Mouse (Mus musculus): Measurements from ENCODE around the gene Tmc5. TPM values are rescaled to one million over a fixed set of nuclear protein-coding genes. Genes with fewer than 3 reads are reported as not detected.

Gene Tmc5
- polyA plus RNA-seq, 1 experiment from 2014 or later = 0.08 TPM

DNA sequence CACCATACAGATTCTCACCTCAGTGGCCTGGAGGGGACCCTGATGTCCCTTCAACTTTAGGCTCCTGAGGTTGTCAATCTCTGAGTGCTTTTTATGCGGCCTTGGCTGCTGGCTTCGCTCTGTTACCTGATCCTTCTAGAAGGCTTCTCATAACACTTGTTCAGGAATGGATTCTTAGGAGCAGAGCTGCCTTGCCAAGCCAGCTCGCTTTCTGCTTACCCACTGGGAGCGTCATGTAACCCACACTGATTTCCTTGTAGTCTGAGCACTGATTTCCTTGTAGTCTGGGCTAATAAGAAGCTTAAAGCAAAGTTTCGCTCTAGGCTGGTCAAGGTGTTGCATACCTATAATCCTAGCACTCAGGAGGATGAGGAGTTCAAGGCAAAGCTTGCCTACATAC lies 21.0 kb downstream of the Tmc5 start:
- ATAC-seq (ENCODE audit: low FRiP score) = no peak
- Histone ChIP-seq H3K4me3 (ENCODE audit: low read depth, low read length) (no peak overlapping the region), H3K36me3 (ENCODE audit: control insufficient read depth, insufficient read depth, low read length) (no peaks in the 10 kb centered on the region), H3K27me3 (ENCODE audit: control insufficient read depth, insufficient read depth, low read length) (no peaks in the 10 kb centered on the region), H3K9me3 (ENCODE audit: control insufficient read depth, low read length) (no peaks in the 10 kb centered on the region), H3K4me2 (replicated peaks; ENCODE audit: low read depth, low read length) (no peak overlapping the region), H3K27ac (ENCODE audit: low read depth, low read length) (no peak overlapping the region), H3K9ac (ENCODE audit: low read depth, low read length) (no peak overlapping the region), H3K4me1 (replicated peaks; ENCODE audit: control insufficient read depth, insufficient read depth, low read length) (no peaks in the 10 kb centered on the region)
- WGBS = 77% methylated on average over 5 of the region's 5 CpGs
- no peak for DNase-seq (ENCODE audit: low spot score)

DNA sequence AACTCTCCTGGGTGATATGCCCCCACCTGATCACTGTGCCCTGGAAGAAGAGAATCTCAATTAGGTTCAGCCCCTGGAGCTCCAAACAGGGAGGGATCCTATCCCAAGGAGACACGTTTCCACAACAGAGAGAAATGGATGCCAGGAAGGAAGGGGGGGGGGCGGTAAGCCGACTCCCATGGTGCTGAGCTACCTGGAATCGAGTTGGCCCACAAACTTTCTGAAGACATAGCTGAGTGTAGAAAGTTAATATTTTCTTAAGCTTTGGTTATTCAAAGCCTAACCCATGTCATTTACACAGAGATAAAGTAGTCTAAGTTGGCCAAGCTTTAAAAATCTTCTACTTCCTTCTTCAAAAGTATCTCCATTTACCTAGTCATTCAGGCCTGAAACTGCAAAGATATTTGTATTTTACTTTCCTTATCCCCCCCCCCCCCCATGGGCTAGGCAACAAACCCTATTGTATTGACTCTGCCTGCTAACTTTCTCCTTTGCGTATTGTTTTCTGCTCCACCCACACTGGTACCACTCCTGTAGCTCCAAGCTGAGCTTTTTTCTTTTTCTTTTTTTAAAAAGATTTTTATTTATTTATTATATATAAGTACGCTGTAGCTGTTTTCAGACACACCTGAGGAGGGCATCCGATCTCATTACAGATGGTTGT lies 23.3 kb downstream of the Tmc5 start:
- no peak overlapping the region for H3K27ac ChIP-seq (ENCODE audit: low read depth, low read length)
- no peaks in the 10 kb centered on the region for H3K4me1 ChIP-seq (replicated peaks; ENCODE audit: control insufficient read depth, insufficient read depth, low read length)
- H3K4me3 ChIP-seq (ENCODE audit: low read depth, low read length) = no peak overlapping the region
- no peak for DNase-seq (ENCODE audit: low spot score)
- no peaks in the 10 kb centered on the region for H3K9me3 ChIP-seq (ENCODE audit: control insufficient read depth, low read length)
- 91% methylated on average over 7 of the region's 7 CpGs for WGBS
- H3K36me3 ChIP-seq (ENCODE audit: control insufficient read depth, insufficient read depth, low read length) = no peaks in the 10 kb centered on the region
- no peak overlapping the region for H3K9ac ChIP-seq (ENCODE audit: low read depth, low read length)
- ATAC-seq (ENCODE audit: low FRiP score) = no peak
- H3K27me3 ChIP-seq (ENCODE audit: control insufficient read depth, insufficient read depth, low read length) = no peaks in the 10 kb centered on the region
- no peak overlapping the region for H3K4me2 ChIP-seq (replicated peaks; ENCODE audit: low read depth, low read length)

GRCm38 (mm10) chr7:118621094-118621493 lies 24.0 kb downstream of the Tmc5 start:
- DNase-seq (ENCODE audit: low spot score) (no peak), ATAC-seq (ENCODE audit: low FRiP score) (no peak)
- H3K9ac ChIP-seq (ENCODE audit: low read depth, low read length) = no peak overlapping the region
- 78% methylated on average over 6 of the region's 6 CpGs for WGBS
- H3K4me2 ChIP-seq (replicated peaks; ENCODE audit: low read depth, low read length) = no peak overlapping the region
- H3K4me1 ChIP-seq (replicated peaks; ENCODE audit: control insufficient read depth, insufficient read depth, low read length) = no peaks in the 10 kb centered on the region
- no peaks in the 10 kb centered on the region for H3K27me3 ChIP-seq (ENCODE audit: control insufficient read depth, insufficient read depth, low read length)
- H3K4me3 ChIP-seq (ENCODE audit: low read depth, low read length) = no peak overlapping the region
- H3K9me3 ChIP-seq (ENCODE audit: control insufficient read depth, low read length) = no peaks in the 10 kb centered on the region
- H3K36me3 ChIP-seq (ENCODE audit: control insufficient read depth, insufficient read depth, low read length) = no peaks in the 10 kb centered on the region
- no peak overlapping the region for H3K27ac ChIP-seq (ENCODE audit: low read depth, low read length)

DNA sequence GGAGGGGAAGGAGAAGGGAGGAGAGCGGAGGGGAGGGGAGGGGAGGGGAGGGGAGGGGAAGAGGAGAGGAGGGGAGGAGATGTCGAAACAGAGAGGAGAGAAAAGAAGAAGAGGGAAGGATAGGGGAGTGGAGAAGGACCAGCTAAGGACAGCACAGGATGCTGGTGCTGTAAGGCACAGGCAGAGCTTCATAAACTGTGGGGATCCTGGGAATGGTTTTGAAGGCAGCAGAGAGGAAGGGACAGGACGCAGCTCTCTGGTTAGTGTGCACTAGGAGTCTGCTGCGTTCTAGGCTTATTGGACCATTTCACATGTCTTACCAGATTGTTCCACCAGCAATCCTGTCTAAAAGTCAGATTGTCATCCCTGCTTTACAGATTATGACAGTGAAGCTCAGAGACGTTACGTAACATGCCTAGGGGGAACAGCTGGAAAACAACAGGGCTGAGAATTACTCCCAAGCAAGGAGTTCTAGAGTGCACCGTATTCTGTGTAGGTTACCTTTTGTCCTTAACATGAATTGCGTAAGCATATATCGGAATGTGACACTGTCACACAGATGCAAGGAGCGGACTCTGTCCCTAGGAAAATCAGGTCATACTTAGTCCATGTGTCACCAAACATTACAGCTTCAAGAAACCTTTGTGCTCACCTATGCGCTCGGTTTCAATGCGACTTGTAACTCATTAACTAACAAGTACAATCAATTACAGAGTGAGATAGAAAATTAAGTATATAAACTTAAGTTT lies 30.6 kb downstream of the Tmc5 start:
- Histone ChIP-seq H3K9me3 (ENCODE audit: control insufficient read depth, low read length) (no peaks in the 10 kb centered on the region), H3K4me3 (ENCODE audit: low read depth, low read length) (no peak overlapping the region), H3K27ac (ENCODE audit: low read depth, low read length) (no peak overlapping the region), H3K9ac (ENCODE audit: low read depth, low read length) (no peak overlapping the region), H3K4me1 (replicated peaks; ENCODE audit: control insufficient read depth, insufficient read depth, low read length) (no peaks in the 10 kb centered on the region), H3K36me3 (ENCODE audit: control insufficient read depth, insufficient read depth, low read length) (no peaks in the 10 kb centered on the region), H3K4me2 (replicated peaks; ENCODE audit: low read depth, low read length) (no peak overlapping the region), H3K27me3 (ENCODE audit: control insufficient read depth, insufficient read depth, low read length) (no peaks in the 10 kb centered on the region)
- ATAC-seq (ENCODE audit: low FRiP score) (no peak), DNase-seq (ENCODE audit: low spot score) (no peak)
- WGBS = 79% methylated on average over 13 of the region's 13 CpGs

GRCm38 (mm10) chr7:118633094-118633493 lies 36.0 kb downstream of the Tmc5 start:
- DNase-seq (ENCODE audit: low spot score) (no peak), ATAC-seq (ENCODE audit: low FRiP score) (no peak)
- Histone ChIP-seq H3K4me1 (replicated peaks; ENCODE audit: control insufficient read depth, insufficient read depth, low read length) (no peaks in the 10 kb centered on the region), H3K27ac (ENCODE audit: low read depth, low read length) (no peak overlapping the region), H3K27me3 (ENCODE audit: control insufficient read depth, insufficient read depth, low read length) (no peaks in the 10 kb centered on the region), H3K4me3 (ENCODE audit: low read depth, low read length) (no peak overlapping the region), H3K4me2 (replicated peaks; ENCODE audit: low read depth, low read length) (no peak overlapping the region), H3K9me3 (ENCODE audit: control insufficient read depth, low read length) (no peaks in the 10 kb centered on the region), H3K36me3 (ENCODE audit: control insufficient read depth, insufficient read depth, low read length) (no peaks in the 10 kb centered on the region), H3K9ac (ENCODE audit: low read depth, low read length) (no peak overlapping the region)
- WGBS = 87% methylated on average over 9 of the region's 9 CpGs

GRCm38 (mm10) chr7:118633951-118634350 lies 36.9 kb downstream of the Tmc5 start:
- Histone ChIP-seq H3K27me3 (ENCODE audit: control insufficient read depth, insufficient read depth, low read length) (no peaks in the 10 kb centered on the region), H3K9ac (ENCODE audit: low read depth, low read length) (no peak overlapping the region), H3K27ac (ENCODE audit: low read depth, low read length) (no peak overlapping the region), H3K4me3 (ENCODE audit: low read depth, low read length) (no peak overlapping the region), H3K9me3 (ENCODE audit: control insufficient read depth, low read length) (no peaks in the 10 kb centered on the region), H3K36me3 (ENCODE audit: control insufficient read depth, insufficient read depth, low read length) (no peaks in the 10 kb centered on the region), H3K4me1 (replicated peaks; ENCODE audit: control insufficient read depth, insufficient read depth, low read length) (no peaks in the 10 kb centered on the region), H3K4me2 (replicated peaks; ENCODE audit: low read depth, low read length) (no peak overlapping the region)
- DNase-seq (ENCODE audit: low spot score) = no peak
- WGBS = 81% methylated on average over 7 of the region's 7 CpGs
- no peak for ATAC-seq (ENCODE audit: low FRiP score)

- ATAC-seq (ENCODE audit: low FRiP score) = no peak
- DNase-seq (ENCODE audit: low spot score) = no peak
- no peaks in the 10 kb centered on the region for H3K27me3 ChIP-seq (ENCODE audit: control insufficient read depth, insufficient read depth, low read length)
- H3K27ac ChIP-seq (ENCODE audit: low read depth, low read length) = no peak overlapping the region
- H3K4me2 ChIP-seq (replicated peaks; ENCODE audit: low read depth, low read length) = no peak overlapping the region
- no peak overlapping the region for H3K9ac ChIP-seq (ENCODE audit: low read depth, low read length)
- H3K9me3 ChIP-seq (ENCODE audit: control insufficient read depth, low read length) = no peaks in the 10 kb centered on the region
- H3K4me3 ChIP-seq (ENCODE audit: low read depth, low read length) = no peak overlapping the region
- no peaks in the 10 kb centered on the region for H3K36me3 ChIP-seq (ENCODE audit: control insufficient read depth, insufficient read depth, low read length)
- H3K4me1 ChIP-seq (replicated peaks; ENCODE audit: control insufficient read depth, insufficient read depth, low read length) = no peaks in the 10 kb centered on the region
- WGBS = 79% methylated on average over 4 of the region's 4 CpGs
These were observed 40.4 kb downstream of the Tmc5 start for GRCm38 (mm10) chr7:118637466-118637865.

DNA sequence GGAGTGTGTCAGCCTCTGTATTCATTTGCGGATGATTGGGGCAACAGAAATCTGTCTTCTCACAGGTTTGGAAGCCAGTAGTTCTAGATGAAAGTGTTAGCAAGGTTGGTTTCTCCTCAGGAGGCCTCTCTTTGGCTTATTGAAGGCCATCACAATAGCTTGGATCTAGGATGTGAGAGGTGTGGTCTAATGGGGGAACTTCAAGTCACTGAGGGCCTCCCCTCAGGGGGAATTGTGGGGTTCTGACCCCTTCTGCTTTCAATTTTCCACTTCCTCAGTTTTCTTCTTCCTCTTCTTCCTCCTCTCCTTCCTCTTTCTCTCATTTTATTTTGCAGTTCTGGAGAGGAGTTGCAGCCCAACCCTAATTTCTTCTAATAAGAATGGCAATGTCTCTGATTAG lies 49.1 kb downstream of the Tmc5 start:
- DNase-seq (ENCODE audit: low spot score) (no peak), ATAC-seq (ENCODE audit: low FRiP score) (no peak)
- Histone ChIP-seq H3K36me3 (ENCODE audit: control insufficient read depth, insufficient read depth, low read length) (no peaks in the 10 kb centered on the region), H3K9ac (ENCODE audit: low read depth, low read length) (no peak overlapping the region), H3K27me3 (ENCODE audit: control insufficient read depth, insufficient read depth, low read length) (no peaks in the 10 kb centered on the region), H3K4me3 (ENCODE audit: low read depth, low read length) (no peak overlapping the region), H3K27ac (ENCODE audit: low read depth, low read length) (no peak overlapping the region), H3K4me2 (replicated peaks; ENCODE audit: low read depth, low read length) (no peak overlapping the region), H3K4me1 (replicated peaks; ENCODE audit: control insufficient read depth, insufficient read depth, low read length) (no peaks in the 10 kb centered on the region), H3K9me3 (ENCODE audit: control insufficient read depth, low read length) (no peaks in the 10 kb centered on the region)
- 100% methylated on average over 1 of the region's 1 CpGs for WGBS

DNA sequence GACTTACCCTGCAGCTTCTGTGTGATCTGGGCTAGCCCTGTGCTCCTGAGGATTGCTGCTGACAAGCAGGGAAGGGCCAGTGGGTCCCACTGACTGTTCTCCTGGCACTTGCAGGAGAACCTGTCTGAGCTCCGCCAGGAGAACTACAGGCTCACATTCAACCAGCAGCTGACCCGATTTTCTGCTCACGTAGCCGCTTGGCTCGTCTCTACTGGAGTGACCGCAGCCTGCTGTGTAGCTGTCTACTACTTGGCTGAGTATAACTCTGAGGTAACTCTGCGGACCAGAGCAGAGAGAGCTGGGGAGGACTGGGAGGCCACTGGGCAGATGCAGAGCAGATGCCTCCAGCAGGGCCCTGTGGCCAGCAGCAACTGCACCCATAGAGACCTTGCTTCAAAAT lies 52.2 kb downstream of the Tmc5 start:
- Histone ChIP-seq H3K9ac (ENCODE audit: low read depth, low read length) (no peak overlapping the region), H3K4me2 (replicated peaks; ENCODE audit: low read depth, low read length) (no peak overlapping the region), H3K4me1 (replicated peaks; ENCODE audit: control insufficient read depth, insufficient read depth, low read length) (no peaks in the 10 kb centered on the region), H3K36me3 (ENCODE audit: control insufficient read depth, insufficient read depth, low read length) (no peaks in the 10 kb centered on the region), H3K27ac (ENCODE audit: low read depth, low read length) (no peak overlapping the region), H3K27me3 (ENCODE audit: control insufficient read depth, insufficient read depth, low read length) (no peaks in the 10 kb centered on the region), H3K4me3 (ENCODE audit: low read depth, low read length) (no peak overlapping the region), H3K9me3 (ENCODE audit: control insufficient read depth, low read length) (no peaks in the 10 kb centered on the region)
- no peak for DNase-seq (ENCODE audit: low spot score)
- no peak for ATAC-seq (ENCODE audit: low FRiP score)
- WGBS = 83% methylated on average over 7 of the region's 7 CpGs
